Mouse (Mus musculus) mouse embryonic stem cell (cell line): Measurements from ENCODE around the gene Gid4.
"Not testable (repeated sequence)": the region's sequence is repeated elsewhere in the genome, so short reads cannot be mapped to it uniquely, and the experiment has no call there.

Experiments used
- in situ Hi-C, 2 experiments: fragments of 300-500 bp; cut with MboI; formaldehyde crosslinking; loops; 1 replicate in 1 of 2; 3 replicates in 1 of 2; pipeline ENCODE4 v1.14.3; 2019 to 2020; ENCODE audit warnings: low sequenced_read_pairs in 2 of 2, low pct_unique_long_range_greater_than_20kb in 1 of 2, mixed read lengths in 1 of 2; ENCODE audit not compliant: unreplicated experiment in 1 of 2

The Gid4 gene

DNA sequence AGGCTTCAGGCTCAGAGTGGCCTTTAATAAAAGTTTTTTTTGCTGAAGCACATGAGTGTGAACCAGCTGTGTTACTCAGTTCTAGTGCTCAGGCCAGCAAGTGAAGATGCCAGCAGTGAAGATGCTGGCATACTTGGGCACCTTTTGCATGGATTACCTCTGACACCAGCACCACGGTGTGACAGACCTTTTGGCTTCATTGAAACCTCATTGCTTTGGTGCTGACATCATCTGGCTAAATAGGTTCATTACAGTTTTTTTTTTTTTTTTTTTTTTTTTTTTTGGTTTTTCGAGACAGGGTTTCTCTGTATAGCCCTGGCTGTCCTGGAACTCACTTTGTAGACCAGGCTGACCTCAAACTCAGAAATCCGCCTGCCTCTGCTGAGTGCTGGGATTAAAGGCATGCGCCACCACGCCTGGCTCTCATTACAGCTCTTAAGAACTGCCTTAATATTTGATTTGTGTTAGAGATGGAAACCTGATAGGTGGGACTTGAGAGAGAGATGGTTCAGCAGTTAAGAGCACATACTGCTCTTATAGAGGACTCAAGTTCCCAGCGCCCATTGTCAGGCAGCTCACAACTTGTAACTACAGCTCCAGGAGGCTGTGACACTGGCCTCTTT is 5.2 kb downstream of the Gid4 start:
- in situ Hi-C loops: no loop called here

DNA sequence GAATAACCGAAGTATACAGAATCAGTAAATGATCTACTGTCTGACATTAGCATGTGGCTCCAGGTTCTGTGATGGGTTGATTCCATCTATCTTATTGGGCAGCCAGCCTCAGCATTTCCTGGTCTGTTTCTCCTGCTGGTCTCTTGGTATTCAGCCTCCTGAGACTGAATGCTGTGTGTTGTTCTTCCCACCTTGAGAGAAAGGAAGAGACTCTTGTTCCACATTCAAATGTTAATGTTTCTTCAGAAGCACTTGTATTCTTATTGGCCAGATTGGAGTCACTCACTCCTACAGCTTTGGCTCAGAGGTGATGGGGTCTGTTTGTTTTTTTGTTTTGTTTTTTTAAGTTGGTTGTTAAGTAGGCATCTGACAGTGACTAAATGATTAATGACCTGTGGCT is 6.1 kb downstream of the Gid4 start:
- in situ Hi-C loops: no loop called here

DNA sequence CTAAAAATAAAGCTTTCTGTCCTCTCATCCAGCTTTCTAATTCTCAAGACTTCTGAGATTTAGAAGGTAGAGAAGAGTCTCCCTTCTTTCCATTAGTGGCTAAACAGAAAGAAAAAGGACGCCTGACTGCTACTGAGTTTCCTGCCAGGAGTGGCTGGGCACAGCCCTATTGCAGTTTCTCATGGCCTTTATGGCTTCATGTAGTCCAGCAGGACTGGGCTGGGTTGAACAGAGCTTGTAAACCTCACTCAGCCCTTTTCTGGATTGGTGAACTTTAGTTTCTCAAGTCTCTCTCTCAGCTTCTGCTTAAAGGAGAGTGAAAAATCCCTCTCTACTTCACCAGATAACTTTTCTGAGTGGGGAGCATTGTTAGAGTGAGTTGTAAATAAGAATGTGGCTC is 9.5 kb downstream of the Gid4 start:
- in situ Hi-C loops: no loop called here

DNA sequence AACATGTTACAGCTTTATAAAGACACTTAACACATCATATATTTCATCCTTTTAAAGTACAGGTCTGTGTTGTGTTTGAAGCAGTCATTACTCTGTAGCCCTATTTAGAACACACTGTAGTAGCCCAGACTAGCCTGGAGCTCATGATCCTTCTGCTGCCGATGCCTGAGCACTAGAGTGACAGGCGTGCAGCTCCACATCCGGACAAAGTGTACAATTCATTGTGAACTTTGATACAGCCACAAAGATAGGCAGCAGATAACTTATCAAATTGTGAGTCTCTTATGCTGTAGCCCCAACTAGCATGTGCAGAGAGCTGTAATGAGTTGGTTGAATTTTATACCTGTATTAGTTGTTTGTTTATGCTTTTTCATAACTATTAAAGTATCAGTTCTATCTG is 10.7 kb downstream of the Gid4 start:
- in situ Hi-C loops: no loop called here

DNA sequence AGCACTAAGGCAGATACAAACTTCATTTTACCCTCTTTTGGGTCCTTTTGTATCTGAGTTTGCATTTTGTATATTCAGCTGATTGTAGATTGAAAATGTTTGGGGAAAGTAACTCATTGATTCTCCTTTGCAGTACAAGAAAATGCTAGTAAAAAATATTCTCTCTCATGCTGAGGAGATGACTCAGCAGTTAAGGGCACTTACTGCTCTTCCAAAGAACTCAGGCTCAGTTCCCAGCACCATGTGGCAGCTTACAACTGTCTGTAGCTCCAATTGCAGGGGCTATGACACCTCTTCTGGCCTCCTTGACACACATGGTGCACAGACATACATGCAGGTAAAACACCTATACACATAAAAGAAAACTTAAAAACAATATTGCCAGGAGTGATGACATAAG is 16.6 kb downstream of the Gid4 start:
- in situ Hi-C loops: no loop called here

DNA sequence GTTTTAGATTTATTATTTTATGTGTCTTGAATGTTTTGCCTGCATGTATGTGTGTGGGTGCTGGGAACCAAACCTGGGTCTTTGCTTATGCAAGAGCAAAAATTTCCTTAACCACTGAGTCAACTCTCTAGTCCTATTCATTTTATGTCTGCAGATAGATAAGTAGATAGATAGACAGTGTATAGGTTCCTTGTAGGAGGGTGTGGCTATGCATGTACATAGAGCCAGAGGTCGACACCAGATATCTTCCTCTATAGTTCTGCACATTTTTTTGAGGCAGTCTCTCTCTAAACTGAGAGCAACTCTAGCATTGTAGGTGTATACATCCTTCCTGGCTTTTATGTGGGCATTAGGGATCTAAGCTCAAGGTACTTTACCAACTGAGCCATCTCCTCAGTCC is 18.2 kb downstream of the Gid4 start:
- in situ Hi-C loops: no loop called here

DNA sequence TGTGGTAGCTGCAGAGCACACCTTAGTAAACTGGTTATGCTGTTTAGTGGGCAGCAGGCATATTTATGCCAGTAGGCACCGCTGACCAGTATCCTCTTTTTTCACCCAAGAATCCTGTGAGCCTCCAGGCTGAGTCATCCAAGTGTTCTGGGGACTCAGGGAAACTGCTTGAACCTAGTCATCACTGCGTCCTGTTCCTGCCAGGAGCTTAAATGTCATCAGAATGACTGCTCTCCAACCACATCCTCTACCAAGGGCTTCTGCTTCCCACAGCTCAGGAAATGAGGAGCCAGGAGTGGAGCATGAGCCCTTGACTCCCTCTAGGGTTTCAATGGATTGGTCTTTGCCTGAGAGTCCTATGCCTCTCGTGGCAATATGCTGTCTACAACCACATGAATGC is 19.7 kb downstream of the Gid4 start:
- in situ Hi-C loops: no loop called here

DNA sequence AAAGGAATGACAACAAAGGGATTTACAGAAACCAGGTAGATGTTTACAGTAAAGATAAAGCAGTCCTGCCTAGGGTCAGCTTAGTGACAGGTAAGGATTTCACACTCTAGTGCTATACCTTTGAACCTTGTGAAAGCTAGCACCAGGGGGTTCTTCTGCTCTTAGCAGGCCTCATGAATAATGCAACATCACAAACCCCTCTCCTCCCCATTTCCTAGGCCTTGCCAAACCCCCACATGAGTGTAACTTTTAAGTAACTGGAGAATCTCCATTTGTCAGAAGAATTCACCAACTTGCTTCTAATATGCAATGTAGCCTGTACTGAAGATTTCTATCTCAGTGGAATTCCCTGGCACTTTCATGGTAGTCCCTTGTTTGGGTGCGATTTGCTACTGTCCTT is 22.7 kb downstream of the Gid4 start:
- in situ Hi-C loops: not testable (repeated sequence)

DNA sequence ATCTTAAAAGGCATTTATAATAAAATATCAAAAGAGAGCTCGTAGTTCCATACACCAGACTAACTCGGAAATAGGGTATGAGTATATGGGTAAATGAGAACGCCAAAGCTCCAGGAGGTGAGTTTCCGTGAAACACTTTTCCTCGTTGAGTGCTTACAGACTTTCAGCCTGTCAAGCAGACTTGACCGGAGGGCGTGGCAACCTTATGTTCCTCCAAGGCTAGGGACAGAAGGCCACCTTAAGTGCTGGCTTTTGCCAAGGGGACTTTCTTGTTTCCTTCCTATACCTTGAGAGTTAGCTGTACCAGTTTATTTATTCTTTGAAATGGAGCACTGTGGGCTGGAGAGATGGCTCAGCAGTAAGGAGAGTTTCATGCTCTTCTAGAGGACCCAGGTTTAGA is 23.2 kb downstream of the Gid4 start:
- in situ Hi-C loops: no loop called here

DNA sequence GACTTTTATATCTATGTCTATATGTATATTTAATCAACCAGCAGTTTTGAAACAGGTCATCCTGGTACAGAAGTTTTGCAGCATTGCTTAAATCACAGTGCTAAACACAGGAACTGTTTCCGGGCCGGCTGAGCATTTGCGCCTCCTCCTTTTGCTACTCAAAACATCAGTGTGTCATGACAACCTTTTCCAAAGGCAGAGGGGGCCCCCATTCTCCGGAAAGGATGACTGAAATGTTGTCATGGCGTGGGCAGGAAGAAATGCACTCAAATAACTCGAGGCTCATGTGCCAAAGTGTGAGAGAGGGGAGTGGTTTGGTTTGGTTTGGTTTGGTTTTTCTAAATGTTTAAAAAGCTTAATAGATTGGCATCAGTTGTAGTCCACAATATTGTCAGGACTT is 26.0 kb downstream of the Gid4 start:
- in situ Hi-C loops: no loop called here

DNA sequence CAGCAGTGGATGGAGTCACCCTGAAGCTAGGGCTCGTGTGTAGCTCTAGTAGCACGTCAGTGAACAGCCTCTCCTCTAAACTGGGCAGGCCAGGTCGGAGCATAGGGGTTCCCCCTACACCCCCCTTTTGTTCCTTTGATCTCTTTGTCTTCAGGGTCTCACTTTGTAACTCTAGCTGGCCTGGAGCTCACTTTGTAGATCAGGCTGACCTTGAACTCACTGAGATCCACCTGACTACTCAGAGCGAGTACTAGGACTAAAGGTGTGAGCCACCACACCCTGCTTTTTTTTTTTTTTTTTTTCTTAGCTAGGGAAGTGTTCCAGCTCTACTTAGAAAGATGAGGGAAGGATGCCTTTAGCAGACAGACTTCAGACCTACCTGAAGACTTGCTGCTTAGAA is 27.1 kb downstream of the Gid4 start:
- in situ Hi-C loops: no loop called here

DNA sequence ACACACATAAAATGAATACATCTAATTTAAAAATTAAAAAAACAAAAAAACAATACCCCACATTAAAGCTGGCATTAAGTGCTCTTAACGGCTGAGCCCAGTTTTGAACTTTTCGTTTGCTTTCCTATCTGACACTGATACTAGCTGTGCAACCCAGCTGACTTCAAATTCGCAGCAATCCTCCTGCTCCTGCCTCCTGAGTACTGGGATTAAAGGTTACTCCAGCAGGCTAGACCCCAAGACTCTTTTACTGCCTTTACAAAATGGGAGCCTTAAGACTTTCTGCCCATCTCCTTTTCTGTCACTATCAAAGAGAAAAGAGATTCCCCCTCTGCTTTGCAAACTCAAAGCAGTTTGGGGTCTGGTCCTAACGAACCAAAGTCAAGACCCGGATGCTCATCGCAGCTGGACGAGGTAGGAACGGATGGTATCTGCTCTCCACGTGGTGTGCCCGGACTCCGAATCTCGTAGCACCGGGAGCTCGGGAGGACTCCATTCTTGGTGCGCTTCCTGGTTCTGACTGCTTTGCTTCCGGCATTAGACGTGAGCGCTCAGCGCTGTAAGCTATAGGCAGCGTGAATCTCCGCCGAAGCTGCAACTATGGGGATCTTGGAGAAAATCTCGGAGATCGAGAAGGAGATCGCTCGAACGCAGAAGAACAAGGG is 37.3 kb downstream of the Gid4 start, which contains the start of gene Drg2:
Drg2 (plus strand) TSS at position 512 of the 665 bp plus-strand sequence.
- in situ Hi-C loops: no loop called here

DNA sequence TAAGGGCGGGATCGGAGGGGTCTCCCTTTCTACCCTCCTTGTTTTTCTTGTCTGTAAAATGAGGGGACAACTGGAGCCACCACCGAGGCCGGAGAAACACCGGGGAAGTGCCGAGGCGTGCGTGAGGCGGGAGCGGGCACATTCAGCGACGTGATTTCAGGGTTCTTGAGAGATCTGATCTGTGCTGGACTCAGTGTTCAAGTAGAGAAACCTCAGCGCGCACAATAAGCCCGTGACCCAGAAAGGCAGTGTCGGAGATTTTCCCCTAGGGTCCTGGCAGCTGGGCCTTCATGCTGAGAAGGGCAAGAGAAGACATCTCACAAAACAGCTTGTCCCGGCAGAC is 37.8 kb downstream of the Gid4 start:
- in situ Hi-C loops: no loop called here

DNA sequence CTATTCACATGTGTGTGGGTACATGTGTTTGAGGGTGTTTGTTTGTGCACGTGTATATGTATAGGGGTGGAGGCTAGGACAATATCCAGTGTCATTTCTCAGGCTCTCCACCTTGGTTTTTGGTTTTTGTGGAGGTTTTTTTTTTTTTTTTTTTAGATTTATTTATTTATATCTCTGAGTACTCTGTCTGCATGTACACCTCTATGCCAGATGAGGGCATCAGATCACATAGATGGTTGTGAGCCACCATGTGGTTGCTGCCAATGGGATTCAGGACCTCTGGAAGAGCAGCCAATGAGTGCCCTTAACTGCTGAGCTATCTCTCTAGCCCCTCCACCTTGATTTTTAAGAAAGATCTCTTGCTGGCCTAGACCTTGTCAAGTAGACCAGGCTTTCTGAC is 41.0 kb downstream of the Gid4 start:
- in situ Hi-C loops: no loop called here

DNA sequence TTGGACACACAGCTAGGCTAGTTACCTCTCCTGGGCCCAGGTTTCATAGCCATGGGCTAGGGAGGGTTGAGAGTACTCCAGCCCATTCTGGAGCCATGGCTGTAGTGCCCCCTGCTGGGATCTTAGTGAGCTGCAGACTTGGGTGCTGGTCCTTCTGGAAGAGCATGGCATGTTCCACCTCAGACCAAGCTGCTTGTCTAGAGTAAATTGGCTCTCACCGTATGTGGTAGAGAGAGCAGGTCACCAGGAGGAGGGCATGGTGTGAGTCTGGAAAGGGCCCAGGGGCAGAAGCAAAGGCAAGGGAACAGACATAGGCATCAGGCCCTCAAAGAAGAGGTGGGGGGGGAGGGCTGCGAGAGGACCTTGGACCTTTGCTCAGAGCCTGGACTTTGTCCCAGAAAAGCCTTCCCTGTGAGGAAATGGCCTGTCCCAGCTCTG is 49.0 kb downstream of the Gid4 start:
- in situ Hi-C loops: no loop called here

DNA sequence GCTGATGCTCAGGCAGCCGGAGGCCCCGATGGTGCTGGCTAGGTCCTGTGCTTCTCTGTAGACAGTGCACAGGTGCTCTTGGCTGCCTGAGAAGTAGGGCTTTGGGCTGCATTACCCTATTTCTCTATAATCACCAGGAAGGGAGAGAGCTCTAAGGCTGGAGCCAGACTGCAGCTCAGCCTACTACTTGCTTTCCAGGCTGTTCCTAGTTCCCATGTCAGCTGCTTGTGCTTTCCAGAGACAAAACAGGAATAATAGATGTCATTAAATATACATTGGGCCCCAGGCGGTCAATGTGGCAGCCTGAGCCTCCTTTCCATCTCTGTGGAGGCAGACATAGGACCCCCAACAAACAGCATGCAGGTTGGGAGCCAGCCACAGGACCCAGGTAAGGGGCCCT is 52.1 kb downstream of the Gid4 start, which contains the start of gene Myo15:
Myo15 (plus strand) TSS at position 301 of the 400 bp plus-strand sequence.
- in situ Hi-C loops: no loop called here

DNA sequence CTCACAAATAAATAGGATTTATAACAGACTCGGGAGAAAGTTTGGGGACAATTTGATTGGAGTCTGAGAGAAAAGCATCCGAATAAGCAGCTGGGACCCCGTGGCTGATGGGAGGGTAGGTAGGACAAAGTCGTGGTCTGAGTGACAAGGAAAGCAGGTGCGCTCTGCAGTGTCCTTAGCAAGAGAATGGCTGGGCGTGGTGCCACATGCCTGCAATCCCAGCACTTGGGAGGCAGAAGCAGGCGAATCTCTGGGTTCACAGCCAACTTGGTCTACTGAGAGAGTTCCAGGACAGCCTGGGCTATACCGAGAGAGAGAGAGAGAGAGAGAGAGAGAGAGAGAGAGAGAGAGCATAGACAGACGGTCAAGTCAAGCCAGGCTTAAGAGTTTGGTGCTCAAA is 53.8 kb downstream of the Gid4 start:
- in situ Hi-C loops: no loop called here

DNA sequence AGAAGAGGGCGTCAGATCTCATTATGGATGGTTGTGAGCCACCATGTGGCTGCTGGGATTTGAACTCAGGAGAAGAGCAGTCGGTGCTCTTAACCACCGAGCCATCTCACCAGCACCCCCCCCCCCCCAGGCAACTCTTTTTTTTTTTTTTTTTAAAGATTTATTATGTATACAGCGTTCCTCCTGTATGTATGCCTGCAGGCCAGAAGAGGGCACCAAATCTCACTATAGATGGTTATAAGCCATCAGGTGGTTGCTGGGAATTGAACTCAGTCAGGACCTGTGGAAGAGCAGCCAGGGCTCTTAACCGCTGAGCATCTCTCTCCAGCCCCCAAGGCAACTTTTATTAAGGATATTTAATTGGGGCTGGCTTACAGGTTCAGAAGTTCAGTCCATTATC is 57.6 kb downstream of the Gid4 start:
- in situ Hi-C loops: no loop called here

DNA sequence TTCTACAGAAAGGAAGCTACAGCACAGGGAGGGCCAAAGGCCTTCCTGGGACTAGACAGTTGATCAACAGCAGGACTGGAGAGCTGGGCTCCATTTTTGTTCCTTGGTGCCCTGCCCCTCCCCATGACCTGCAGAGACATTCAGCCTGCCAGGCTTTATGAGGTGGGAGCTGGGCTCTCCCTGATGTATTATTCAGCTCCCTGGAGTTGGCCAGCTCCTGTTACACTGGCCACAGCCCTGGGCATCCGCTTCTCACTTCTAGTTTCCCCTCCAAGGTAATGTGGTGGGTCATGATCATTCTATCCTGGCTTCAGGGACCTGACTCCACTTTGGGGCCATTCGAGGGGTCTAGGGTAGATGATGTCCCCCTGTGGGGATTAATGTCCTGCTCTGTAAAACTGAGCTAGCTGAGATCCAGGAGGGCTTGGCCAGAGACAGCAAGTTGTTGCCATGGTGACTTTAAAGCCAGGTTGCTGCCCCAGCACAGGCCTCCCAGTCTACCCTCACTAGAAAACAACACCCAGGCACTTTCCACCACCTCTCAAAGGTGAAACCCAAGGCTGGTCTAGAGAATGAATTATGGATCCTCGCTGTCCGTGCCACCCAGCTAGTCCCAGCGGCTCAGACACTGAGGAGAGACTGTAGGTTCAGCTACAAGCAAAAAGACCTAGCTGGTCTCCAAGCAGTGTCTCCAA is 58.9 kb downstream of the Gid4 start:
- in situ Hi-C loops: loop anchor here in 1 of 2 experiments (5.0 kb wide), 1 partner anchor 36 kb away; no protein-coding TSS in a partner anchor

DNA sequence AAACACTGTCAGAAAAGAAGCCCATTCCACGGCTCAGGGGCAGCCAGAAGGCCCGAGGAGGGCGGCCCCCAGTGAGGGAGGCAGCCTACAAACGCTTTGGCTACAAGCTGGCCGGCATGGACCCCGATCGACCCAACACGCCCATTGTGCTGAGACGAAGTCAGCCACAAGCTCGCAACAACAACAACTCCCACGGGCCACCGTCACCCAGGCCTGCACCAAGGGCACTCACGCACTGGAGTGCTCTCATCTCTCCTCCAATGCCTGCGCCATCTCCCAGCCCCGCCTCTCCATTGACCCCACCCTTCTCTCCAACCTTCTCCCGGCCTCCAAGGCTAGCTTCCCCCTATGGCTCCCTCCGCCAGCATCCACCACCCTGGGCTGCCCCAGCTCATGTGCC is 61.2 kb downstream of the Gid4 start:
- in situ Hi-C loops: loop anchor here in 1 of 2 experiments (5.0 kb wide), 1 partner anchor 34 kb away; no protein-coding TSS in a partner anchor
